Mouse (Mus musculus): ENCODE results near the gene Zfp64.

DNA sequence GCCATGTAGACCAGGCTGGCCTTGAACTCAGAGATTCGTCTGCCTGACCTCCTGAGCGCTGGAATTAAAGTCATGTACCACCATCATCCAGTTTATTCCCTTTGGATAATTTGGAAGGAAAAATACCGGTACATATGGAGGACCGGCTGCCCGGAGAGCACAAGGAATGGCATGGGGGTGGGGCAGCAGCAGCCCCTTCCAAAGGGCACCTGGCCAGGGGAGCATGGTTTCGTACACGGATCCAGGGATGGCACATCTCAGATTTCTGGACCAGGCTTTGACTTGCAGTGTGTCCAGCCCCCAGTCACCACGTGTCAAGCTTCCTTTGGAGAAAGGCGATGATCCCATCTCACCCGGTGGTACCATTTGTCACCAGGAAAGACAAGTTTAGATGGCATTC lies 78.8 kb downstream of the Zfp64 start:
- TF ChIP-seq CTCF (IDR thresholded peaks at IDR 0.05; ENCODE audit: low read depth) = no peak
- no peak for TF ChIP-seq EP300 (IDR thresholded peaks at IDR 0.05; ENCODE audit: low read depth)
